Mouse (Mus musculus) E14TG2a.4 (cell line): Measurements from ENCODE around the gene Creb3l2.

Source experiments
- CTCF ChIP-seq: conservative IDR thresholded peaks from 2 replicates; pipeline ENCODE4 v1.5.1; 2014; ENCODE audit warnings: low read length
- NANOG ChIP-seq: IDR thresholded peaks from 2 replicates; pipeline ENCODE4 v1.6.1; 2014; ENCODE audit warnings: borderline replicate concordance, low read length, mixed read lengths
- POU5F1 ChIP-seq: IDR thresholded peaks from 2 replicates; pipeline ENCODE4 v1.6.1; 2014; ENCODE audit warnings: low read length, borderline replicate concordance

GRCm38 (mm10) chr6:37415034-37415433 lies 26.9 kb downstream of the Creb3l2 start:
- TF ChIP-seq CTCF (no peak), NANOG (no peak), POU5F1 (no peak)
